Mouse (Mus musculus) heart, adult 2 months (tissue): ENCODE data around the gene Mdk.

Source experiments
- CTCF ChIP-seq: fragments of 200-600 bp; IDR thresholded peaks from 2 replicates; pipeline ENCODE4 v1.8.1; 2022; ENCODE audit warnings: antibody characterized with exemption, mild to moderate bottlenecking, moderate library complexity
- EP300 ChIP-seq: fragments of 200-500 bp; IDR thresholded peaks from 2 replicates; pipeline ENCODE4 v1.6.1; 2011; ENCODE audit warnings: low read depth, low read length, control low read depth; ENCODE audit not compliant: insufficient read depth
- POLR2A ChIP-seq: fragments of 200-500 bp; IDR thresholded peaks from 2 replicates; pipeline ENCODE4 v1.6.1; 2011; ENCODE audit warnings: mild to moderate bottlenecking, low read depth, low read length, control low read depth; ENCODE audit not compliant: insufficient read depth

GRCm38 (mm10) chr2:91900431-91900830, 31.7 kb downstream of the Mdk start:
- TF ChIP-seq CTCF (no peak), EP300 (no peak), POLR2A (no peak)
